Mouse (Mus musculus) retina, postnatal 7 days (tissue): ENCODE results near the gene Usp26.

ENCODE experiments used
- DNase-seq: peaks from one replicate; pipeline ENCODE4 v3.0.0-alpha.2; 2012; ENCODE audit warnings: low read depth, low spot score

Gene Usp26

GRCm38 (mm10) chrX:51801133-51801532 lies at the start of gene Usp26:
TSS of gene Usp26 (minus strand) at chrX:51801233.
- no peak for DNase-seq

GRCm38 (mm10) chrX:51814466-51815247 lies 13.6 kb upstream of the Usp26 start:
- DNase-seq: no peak

GRCm38 (mm10) chrX:51767457-51767856 lies 33.6 kb downstream of the Usp26 start:
- no peak for DNase-seq

GRCm38 (mm10) chrX:51736450-51736849 lies 64.6 kb downstream of the Usp26 start:
- peak; percentile 17 for DNase-seq

GRCm38 (mm10) chrX:51714086-51714745 lies 86.8 kb downstream of the Usp26 start:
- DNase-seq: no peak

- DNase-seq: no peak
These were observed 88.0 kb downstream of the Usp26 start for GRCm38 (mm10) chrX:51712996-51713395.
